Mouse (Mus musculus) kidney, embryonic 14.5 days (tissue): ENCODE data around the gene Fbxw7. TPM values are rescaled to one million over a fixed set of nuclear protein-coding genes. Genes with fewer than 3 reads are reported as not detected.

Experiments used
- ATAC-seq: fragments of 200-750 bp; cut with Nextera tagmentation; 2 replicates; pipeline ENCODE4 v1.8.0; 2017; ENCODE audit warnings: moderate number of reproducible peaks, mild to moderate bottlenecking, moderate TSS enrichment, moderate library complexity; ENCODE audit not compliant: low FRiP score, low TSS enrichment
- H3K27ac ChIP-seq: fragments of 300-500 bp; sonication (generic); 2 replicates; pipeline ENCODE4 v1.5.1; 2014; ENCODE audit warnings: low read depth, mild to moderate bottlenecking, low read length, moderate library complexity, mixed read lengths
- H3K27me3 ChIP-seq: fragments of 300-500 bp; sonication (generic); 2 replicates; pipeline ENCODE4 v1.6.1; 2014; ENCODE audit warnings: mild to moderate bottlenecking, low read length; ENCODE audit not compliant: control insufficient read depth, insufficient read depth
- H3K36me3 ChIP-seq: fragments of 300-500 bp; sonication (generic); 2 replicates; pipeline ENCODE4 v1.6.1; 2014; ENCODE audit warnings: low read length, mixed read lengths; ENCODE audit not compliant: control insufficient read depth, insufficient read depth
- H3K4me1 ChIP-seq: fragments of 300-500 bp; sonication (generic); 2 replicates; pipeline ENCODE4 v1.6.1; 2014; ENCODE audit warnings: low read length, mixed read lengths; ENCODE audit not compliant: control insufficient read depth, insufficient read depth
- H3K4me2 ChIP-seq: fragments of 300-500 bp; sonication (generic); replicated peaks from 2 replicates; pipeline ENCODE4 v1.6.1; 2014; ENCODE audit warnings: low read depth, mild to moderate bottlenecking, low read length
- H3K4me3 ChIP-seq: fragments of 300-500 bp; sonication (generic); 2 replicates; pipeline ENCODE4 v1.5.1; 2014; ENCODE audit warnings: mild to moderate bottlenecking, low read length
- H3K9ac ChIP-seq: fragments of 300-500 bp; sonication (generic); 2 replicates; pipeline ENCODE4 v1.6.1; 2014; ENCODE audit warnings: low read depth, mild to moderate bottlenecking, low read length, moderate library complexity
- H3K9me3 ChIP-seq: fragments of 300-500 bp; sonication (generic); 2 replicates; pipeline ENCODE4 v1.6.1; 2016; ENCODE audit warnings: low read length; ENCODE audit not compliant: control insufficient read depth
- WGBS: fragments of 180-500 bp; shearing (Covaris S2); extraction: QIAGEN DNeasy Blood & Tissue Kit; methylation state at CpG from one replicate; pipeline ENCODE4 v1.1.7; 2014; 5-methylcytosine and 5-hydroxymethylcytosine counted together
- polyA plus RNA-seq: library from polyadenylated mRNA; unstranded; fragments of >200 nt; fragmentation: Nextera tagmentation; extraction: Ambion mirVana; gene quantifications from 2 replicates; pipeline ENCODE4 v1.2.1, GENCODE M21; 2014

Gene Fbxw7
- polyA plus RNA-seq, 1 experiment from 2014 or later: 10.1 TPM

- Histone ChIP-seq H3K4me2 (no peak overlapping the region), H3K27ac (no peak overlapping the region), H3K4me1 (no peaks in the 10 kb centered on the region), H3K4me3 (no peak overlapping the region), H3K27me3 (no peaks in the 10 kb centered on the region), H3K9ac (no peak overlapping the region), H3K36me3 (no peaks in the 10 kb centered on the region), H3K9me3 (no peaks in the 10 kb centered on the region)
- WGBS: 33% methylated on average over 1 of the region's 1 CpGs
- ATAC-seq: no peak
Measured at GRCm38 (mm10) chr3:84889648-84890047, 74.6 kb downstream of the Fbxw7 start.

- Histone ChIP-seq H3K27me3 (no peaks in the 10 kb centered on the region), H3K4me2 (no peak overlapping the region), H3K9ac (no peak overlapping the region), H3K4me3 (no peak overlapping the region), H3K27ac (no peak overlapping the region), H3K36me3 (no peaks in the 10 kb centered on the region), H3K4me1 (no peaks in the 10 kb centered on the region), H3K9me3 (no peaks in the 10 kb centered on the region)
- no peak for ATAC-seq
- whole genome bisulfite sequencing: 96% methylated on average over 5 of the region's 5 CpGs
Measured at GRCm38 (mm10) chr3:84890983-84891382, 75.9 kb downstream of the Fbxw7 start.

- Histone ChIP-seq H3K9ac (no peak overlapping the region), H3K27ac (no peak overlapping the region), H3K4me1 (no peaks in the 10 kb centered on the region), H3K36me3 (no peaks in the 10 kb centered on the region), H3K4me3 (no peak overlapping the region), H3K4me2 (no peak overlapping the region), H3K27me3 (no peaks in the 10 kb centered on the region), H3K9me3 (no peaks in the 10 kb centered on the region)
- ATAC-seq: no peak
- WGBS: 88% methylated on average over 8 of the region's 8 CpGs
Measured at GRCm38 (mm10) chr3:84897952-84898351, 82.9 kb downstream of the Fbxw7 start.

- Histone ChIP-seq H3K9me3 (no peaks in the 10 kb centered on the region), H3K4me1 (no peaks in the 10 kb centered on the region), H3K4me2 (no peak overlapping the region), H3K36me3 (no peaks in the 10 kb centered on the region; the same call in 1 of the 2 replicates), H3K9ac (no peak overlapping the region), H3K27me3 (no peaks in the 10 kb centered on the region), H3K27ac (no peak overlapping the region), H3K4me3 (no peak overlapping the region)
- ATAC-seq: no peak
- WGBS: 26% methylated on average over 1 of the region's 1 CpGs
Measured at GRCm38 (mm10) chr3:84906528-84906927, 91.5 kb downstream of the Fbxw7 start.

GRCm38 (mm10) chr3:84914284-84914683 is 99.2 kb downstream of the Fbxw7 start:
- no peaks in the 10 kb centered on the region for H3K27me3 ChIP-seq
- H3K9me3 ChIP-seq: no peaks in the 10 kb centered on the region
- WGBS: 60% methylated on average over 1 of the region's 1 CpGs
- no peaks in the 10 kb centered on the region for H3K4me1 ChIP-seq
- H3K27ac ChIP-seq: no peak overlapping the region
- no peak overlapping the region for H3K4me2 ChIP-seq
- H3K36me3 ChIP-seq: no peaks in the 10 kb centered on the region
- no peak overlapping the region for H3K9ac ChIP-seq
- ATAC-seq: no peak
- no peak overlapping the region for H3K4me3 ChIP-seq

GRCm38 (mm10) chr3:84917903-84918679 is 103.0 kb downstream of the Fbxw7 start:
- Histone ChIP-seq H3K36me3 (no peaks in the 10 kb centered on the region), H3K9me3 (no peaks in the 10 kb centered on the region), H3K4me1 (no peaks in the 10 kb centered on the region), H3K9ac (no peak overlapping the region), H3K27ac (no peak overlapping the region), H3K4me2 (no peak overlapping the region), H3K4me3 (no peak overlapping the region), H3K27me3 (no peaks in the 10 kb centered on the region)
- WGBS: 82% methylated on average over 9 of the region's 9 CpGs
- ATAC-seq: no peak

- H3K36me3 ChIP-seq: no peaks in the 10 kb centered on the region
- no peak for ATAC-seq
Measured at GRCm38 (mm10) chr3:84921704-84922420, 106.8 kb downstream of the Fbxw7 start.

GRCm38 (mm10) chr3:84923256-84923655 is 108.2 kb downstream of the Fbxw7 start:
- Histone ChIP-seq H3K4me1 (no peaks in the 10 kb centered on the region), H3K9me3 (no peaks in the 10 kb centered on the region), H3K36me3 (no peaks in the 10 kb centered on the region), H3K27ac (no peak overlapping the region), H3K4me3 (no peak overlapping the region), H3K9ac (no peak overlapping the region), H3K4me2 (no peak overlapping the region), H3K27me3 (no peaks in the 10 kb centered on the region)
- no peak for ATAC-seq
- WGBS: 83% methylated on average over 1 of the region's 1 CpGs

More at GRCm38 (mm10) chr3:84921704-84922420, 106.8 kb downstream of the Fbxw7 start:
- 77% methylated on average over 6 of the region's 6 CpGs for WGBS
- H3K4me2 ChIP-seq: no peak overlapping the region
- no peaks in the 10 kb centered on the region for H3K27me3 ChIP-seq
- H3K27ac ChIP-seq: no peak overlapping the region
- H3K4me3 ChIP-seq: no peak overlapping the region
- no peaks in the 10 kb centered on the region for H3K4me1 ChIP-seq
- no peaks in the 10 kb centered on the region for H3K9me3 ChIP-seq
- no peak overlapping the region for H3K9ac ChIP-seq

- no peak overlapping the region for H3K9ac ChIP-seq
- H3K36me3 ChIP-seq: no peaks in the 10 kb centered on the region
- H3K9me3 ChIP-seq: no peaks in the 10 kb centered on the region
- H3K4me1 ChIP-seq: no peaks in the 10 kb centered on the region
- H3K27ac ChIP-seq: no peak overlapping the region
- WGBS: 89% methylated on average over 1 of the region's 1 CpGs
- no peaks in the 10 kb centered on the region for H3K27me3 ChIP-seq
- no peak overlapping the region for H3K4me3 ChIP-seq
- H3K4me2 ChIP-seq: no peak overlapping the region
- ATAC-seq: no peak
Measured at GRCm38 (mm10) chr3:84923670-84924069, 108.6 kb downstream of the Fbxw7 start.
